Mouse (Mus musculus) forebrain, embryonic 11.5 days (tissue): ENCODE results near the gene Adk. TPM values are rescaled to one million over a fixed set of nuclear protein-coding genes. Genes with fewer than 3 reads are reported as not detected.

Source experiments
- ATAC-seq: fragments of 200-750 bp; cut with Nextera tagmentation; replicated peaks from 2 replicates; pipeline ENCODE4 v1.8.0; 2017; ENCODE audit warnings: moderate TSS enrichment; ENCODE audit not compliant: low FRiP score
- DNase-seq: peaks from one replicate; pipeline ENCODE4 v3.0.0-alpha.2; 2017; ENCODE audit warnings: low spot score
- H3K27ac ChIP-seq: fragments of 300-500 bp; sonication (generic); 2 replicates; pipeline ENCODE4 v1.5.1; 2014; ENCODE audit warnings: low read depth, low read length
- H3K27me3 ChIP-seq: fragments of 300-500 bp; sonication (generic); 2 replicates; pipeline ENCODE4 v1.6.1; 2014; ENCODE audit warnings: mild to moderate bottlenecking, low read length, mixed read lengths; ENCODE audit not compliant: control insufficient read depth, insufficient read depth
- H3K36me3 ChIP-seq: fragments of 300-500 bp; sonication (generic); 2 replicates; pipeline ENCODE4 v1.6.1; 2014; ENCODE audit warnings: mild to moderate bottlenecking, low read length, moderate library complexity, mixed read lengths; ENCODE audit not compliant: control insufficient read depth, insufficient read depth
- H3K4me1 ChIP-seq: fragments of 300-500 bp; sonication (generic); replicated peaks from 2 replicates; pipeline ENCODE4 v1.6.1; 2014; ENCODE audit warnings: low read length, mixed read lengths; ENCODE audit not compliant: control insufficient read depth, insufficient read depth
- H3K4me2 ChIP-seq: fragments of 300-500 bp; sonication (generic); 2 replicates; pipeline ENCODE4 v1.6.1; 2014; ENCODE audit warnings: low read depth, mild to moderate bottlenecking, low read length, moderate library complexity, mixed read lengths; ENCODE audit not compliant: severe bottlenecking
- H3K4me3 ChIP-seq: fragments of 300-500 bp; sonication (generic); 2 replicates; pipeline ENCODE4 v1.5.1; 2014; ENCODE audit warnings: low read depth, low read length
- H3K9ac ChIP-seq: fragments of 300-500 bp; sonication (generic); 2 replicates; pipeline ENCODE4 v1.6.1; 2014; ENCODE audit warnings: low read length
- H3K9me3 ChIP-seq: fragments of 300-500 bp; sonication (generic); 2 replicates; pipeline ENCODE4 v1.6.1; 2016; ENCODE audit warnings: low read length, mixed read lengths; ENCODE audit not compliant: control insufficient read depth
- WGBS: fragments of 180-500 bp; shearing (Covaris S2); extraction: QIAGEN DNeasy Blood & Tissue Kit; methylation state at CpG from one replicate; pipeline ENCODE4 v1.1.7; 2014; 5-methylcytosine and 5-hydroxymethylcytosine counted together
- polyA plus RNA-seq: library from polyadenylated mRNA; unstranded; fragments of >200 nt; fragmentation: Nextera tagmentation; extraction: Ambion mirVana; gene quantifications from 2 replicates; pipeline ENCODE4 v1.2.1, GENCODE M21; 2014

Gene Adk
- polyA plus RNA-seq, 1 experiment from 2014 or later, result 138 TPM

DNA sequence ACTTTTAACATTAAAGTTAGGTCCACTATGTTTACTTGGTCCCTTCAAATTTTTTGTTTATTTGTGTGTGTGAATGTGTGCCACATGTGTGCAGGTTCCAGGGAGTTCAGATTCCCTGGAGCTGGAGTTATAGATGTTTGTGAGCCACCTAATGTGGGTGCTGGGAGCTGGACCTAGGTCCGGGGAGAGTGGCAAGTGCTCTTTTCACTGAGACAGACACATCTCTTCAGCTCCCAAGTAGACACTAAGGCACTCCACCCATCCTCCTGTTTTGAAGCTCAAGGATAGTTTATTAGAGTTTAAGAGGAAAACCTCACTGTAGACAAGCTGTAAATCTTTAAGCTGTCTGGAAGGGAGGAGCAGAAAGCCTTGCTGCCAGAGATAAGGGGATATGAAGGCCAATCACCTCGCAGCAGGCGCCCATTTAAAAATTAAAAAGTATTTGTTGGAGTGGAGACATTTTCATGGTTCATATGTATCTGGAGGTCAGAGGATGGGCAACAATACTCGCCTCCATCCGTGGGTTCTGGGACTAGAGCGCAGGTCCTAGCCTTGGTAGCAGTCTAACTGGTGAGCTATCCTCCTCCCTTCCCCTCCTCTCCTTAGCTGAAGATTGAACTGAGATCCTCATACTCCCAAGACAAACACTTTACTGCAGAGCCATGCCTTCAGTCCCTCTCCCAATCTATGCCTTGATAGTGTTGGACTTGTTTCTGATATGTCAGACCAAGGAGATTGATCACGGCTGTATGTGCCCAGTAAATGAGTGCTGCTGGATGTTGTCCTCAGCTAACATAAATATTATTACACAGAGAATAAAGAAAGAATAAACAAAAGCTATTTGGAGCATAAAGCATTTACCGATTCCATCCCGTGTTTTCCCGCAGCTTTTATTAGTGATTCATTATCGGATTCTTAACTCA lies 22.3 kb downstream of the Adk start:
- no peak overlapping the region for H3K27ac ChIP-seq
- H3K27me3 ChIP-seq, result no peaks in the 10 kb centered on the region
- no peaks in the 10 kb centered on the region for H3K4me1 ChIP-seq
- no peaks in the 10 kb centered on the region for H3K36me3 ChIP-seq
- WGBS, result 72% methylated on average over 11 of the region's 11 CpGs
- DNase-seq, result no peak
- H3K4me2 ChIP-seq, result no peak overlapping the region; the same call in 1 of the 2 replicates
- ATAC-seq, result no peak
- H3K9me3 ChIP-seq, result no peaks in the 10 kb centered on the region
- no peak overlapping the region for H3K9ac ChIP-seq
- no peak overlapping the region for H3K4me3 ChIP-seq

GRCm38 (mm10) chr14:21075751-21076500 lies 23.6 kb downstream of the Adk start:
- DNase-seq (peak; percentile 94), ATAC-seq (peak; percentile 99)
- WGBS, result under 1% methylated on average over 57 of the region's 59 CpGs
- no peaks in the 10 kb centered on the region for H3K36me3 ChIP-seq
- peak overlapping the region; percentile 72 for H3K9ac ChIP-seq
- no peaks in the 10 kb centered on the region for H3K4me1 ChIP-seq
- no peaks in the 10 kb centered on the region for H3K27me3 ChIP-seq
- peak overlapping the region; percentile 52 for H3K4me2 ChIP-seq
- H3K4me3 ChIP-seq, result peak overlapping the region; percentile 51
- H3K27ac ChIP-seq, result peak overlapping the region; percentile 18; the same call in 1 of the 2 replicates
- H3K9me3 ChIP-seq, result no peaks in the 10 kb centered on the region

- no peaks in the 10 kb centered on the region for H3K27me3 ChIP-seq
- no peak overlapping the region for H3K27ac ChIP-seq
- no peaks in the 10 kb centered on the region for H3K36me3 ChIP-seq
- peak overlapping the region; percentile 51 for H3K4me3 ChIP-seq
- ATAC-seq, result 0 out of 2 replicates have a peak, but pooled peaks have one; percentile 18
- H3K4me2 ChIP-seq, result peak overlapping the region; percentile 52
- DNase-seq, result no peak
- H3K4me1 ChIP-seq, result no peaks in the 10 kb centered on the region
- no peaks in the 10 kb centered on the region for H3K9me3 ChIP-seq
- peak overlapping the region; percentile 72 for H3K9ac ChIP-seq
- 49% methylated on average over 7 of the region's 7 CpGs for WGBS
Measured at GRCm38 (mm10) chr14:21076501-21077194, 24.3 kb downstream of the Adk start.

DNA sequence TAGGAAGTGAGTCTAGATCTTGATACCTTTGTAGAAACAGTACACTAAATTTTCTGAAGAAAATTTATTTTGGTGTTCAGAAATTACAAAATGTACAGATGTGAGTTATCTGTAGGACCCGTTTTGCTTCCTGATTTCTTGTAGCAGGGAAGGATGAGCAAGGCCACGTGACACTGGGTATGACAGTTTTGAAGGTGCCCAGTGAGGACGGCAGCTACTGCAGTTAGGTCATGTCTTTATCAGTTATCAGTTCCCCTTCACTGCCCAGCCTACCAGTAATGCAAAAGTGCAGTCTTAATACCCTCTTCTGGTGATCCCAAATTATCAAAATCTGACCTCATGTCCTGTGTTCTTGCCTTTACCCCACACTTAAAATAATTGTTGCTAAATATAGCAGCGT lies 25.6 kb downstream of the Adk start:
- no peak overlapping the region for H3K4me3 ChIP-seq
- WGBS, result 90% methylated on average over 4 of the region's 4 CpGs
- H3K9ac ChIP-seq, result no peak overlapping the region
- no peak for ATAC-seq
- no peak overlapping the region for H3K4me2 ChIP-seq
- H3K27ac ChIP-seq, result no peak overlapping the region
- no peaks in the 10 kb centered on the region for H3K4me1 ChIP-seq
- no peak for DNase-seq
- no peaks in the 10 kb centered on the region for H3K36me3 ChIP-seq
- no peaks in the 10 kb centered on the region for H3K27me3 ChIP-seq
- no peaks in the 10 kb centered on the region for H3K9me3 ChIP-seq

- no peak overlapping the region for H3K4me2 ChIP-seq
- no peak overlapping the region for H3K4me3 ChIP-seq
- H3K9ac ChIP-seq, result no peak overlapping the region
- H3K27me3 ChIP-seq, result no peaks in the 10 kb centered on the region
- H3K27ac ChIP-seq, result no peak overlapping the region
- ATAC-seq, result no peak
- H3K4me1 ChIP-seq, result no peaks in the 10 kb centered on the region
- DNase-seq, result no peak
- H3K36me3 ChIP-seq, result no peaks in the 10 kb centered on the region
- H3K9me3 ChIP-seq, result no peaks in the 10 kb centered on the region
Measured at GRCm38 (mm10) chr14:21078511-21078910, 26.1 kb downstream of the Adk start.

- Histone ChIP-seq H3K4me2 (no peak overlapping the region), H3K36me3 (no peaks in the 10 kb centered on the region), H3K27ac (no peak overlapping the region), H3K9ac (no peak overlapping the region), H3K4me1 (no peaks in the 10 kb centered on the region; the same call in 1 of the 2 replicates), H3K9me3 (no peaks in the 10 kb centered on the region), H3K27me3 (no peaks in the 10 kb centered on the region), H3K4me3 (no peak overlapping the region)
- no peak for DNase-seq
- ATAC-seq, result no peak
- WGBS, result 62% methylated on average over 1 of the region's 1 CpGs
Measured at GRCm38 (mm10) chr14:21082823-21083222, 30.4 kb downstream of the Adk start.

DNA sequence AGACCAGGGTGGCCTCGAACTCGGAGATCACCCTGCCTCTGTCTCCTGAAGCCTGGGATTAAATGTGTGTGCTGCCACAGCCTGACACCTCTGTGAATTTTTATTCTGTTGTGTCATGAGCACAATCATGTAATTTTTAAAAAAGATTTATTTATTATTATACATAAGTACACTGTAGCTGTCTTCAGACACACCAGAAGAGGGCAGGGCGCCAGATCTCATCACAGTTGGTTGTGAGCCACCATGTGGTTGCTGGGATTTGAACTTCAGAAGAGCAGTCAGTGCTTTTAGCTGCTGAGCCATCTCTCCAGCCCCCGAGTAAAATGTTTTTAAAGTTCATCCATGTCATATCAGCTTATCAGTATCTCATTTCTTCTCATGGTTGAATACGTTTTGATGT lies 33.3 kb downstream of the Adk start:
- no peaks in the 10 kb centered on the region for H3K27me3 ChIP-seq
- no peaks in the 10 kb centered on the region; the same call in 1 of the 2 replicates for H3K4me1 ChIP-seq
- H3K4me3 ChIP-seq, result no peak overlapping the region
- DNase-seq (no peak), ATAC-seq (no peak)
- H3K27ac ChIP-seq, result no peak overlapping the region
- WGBS, result 87% methylated on average over 5 of the region's 5 CpGs
- no peaks in the 10 kb centered on the region for H3K9me3 ChIP-seq
- H3K36me3 ChIP-seq, result no peaks in the 10 kb centered on the region
- H3K4me2 ChIP-seq, result no peak overlapping the region
- H3K9ac ChIP-seq, result no peak overlapping the region

- Histone ChIP-seq H3K27me3 (no peaks in the 10 kb centered on the region), H3K9me3 (no peaks in the 10 kb centered on the region), H3K9ac (no peak overlapping the region), H3K4me3 (no peak overlapping the region), H3K4me1 (no peaks in the 10 kb centered on the region; the same call in 1 of the 2 replicates), H3K27ac (no peak overlapping the region), H3K36me3 (no peaks in the 10 kb centered on the region), H3K4me2 (no peak overlapping the region)
- no peak for ATAC-seq
- DNase-seq, result no peak
- 64% methylated on average over 2 of the region's 2 CpGs for WGBS
Measured at GRCm38 (mm10) chr14:21086106-21086505, 33.7 kb downstream of the Adk start.
